Mouse (Mus musculus): ENCODE data around the gene Pip.

Pip gene

DNA sequence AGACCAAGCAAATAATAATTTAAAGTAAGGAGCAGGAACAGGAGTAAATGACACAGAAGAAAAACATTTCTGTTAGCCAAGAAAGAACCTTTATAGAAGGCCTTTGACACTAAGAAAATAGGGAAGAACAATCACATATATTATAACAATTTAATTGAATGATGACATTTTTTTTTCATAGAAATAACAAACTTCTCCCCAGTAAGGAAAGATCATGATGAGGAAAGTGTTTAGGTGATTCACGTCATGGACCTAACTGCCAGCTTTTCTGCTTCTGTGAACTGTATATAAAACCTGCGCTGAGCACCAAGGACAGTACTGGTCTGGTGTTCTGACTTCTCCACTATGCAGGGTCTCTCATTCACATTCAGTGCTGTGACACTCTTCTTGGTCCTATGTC is at the start of gene Pip:
TSS of gene Pip (plus strand) at position 301 of the 400 bp plus-strand sequence.
- no peak for DNase-seq

DNA sequence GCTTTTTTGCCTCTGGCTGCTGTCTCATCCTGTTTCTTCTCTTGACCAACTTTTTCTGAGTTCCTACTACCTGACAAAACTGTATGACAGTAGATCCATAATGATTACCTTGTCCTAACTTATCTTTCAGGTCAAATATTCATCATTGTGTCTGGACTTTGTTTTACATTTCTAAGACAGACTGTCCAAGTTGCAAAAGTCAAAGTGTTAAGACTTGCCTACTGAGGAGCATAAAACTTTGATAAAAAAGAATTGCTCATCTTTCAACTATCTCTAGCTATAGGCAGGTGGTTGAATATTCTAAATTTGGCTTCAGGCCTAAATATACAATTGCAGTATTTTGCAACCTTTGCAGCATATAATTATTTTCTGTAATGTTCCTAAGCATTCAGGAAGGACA is 23.2 kb upstream of the Pip start:
- DNase-seq, result no peak

DNA sequence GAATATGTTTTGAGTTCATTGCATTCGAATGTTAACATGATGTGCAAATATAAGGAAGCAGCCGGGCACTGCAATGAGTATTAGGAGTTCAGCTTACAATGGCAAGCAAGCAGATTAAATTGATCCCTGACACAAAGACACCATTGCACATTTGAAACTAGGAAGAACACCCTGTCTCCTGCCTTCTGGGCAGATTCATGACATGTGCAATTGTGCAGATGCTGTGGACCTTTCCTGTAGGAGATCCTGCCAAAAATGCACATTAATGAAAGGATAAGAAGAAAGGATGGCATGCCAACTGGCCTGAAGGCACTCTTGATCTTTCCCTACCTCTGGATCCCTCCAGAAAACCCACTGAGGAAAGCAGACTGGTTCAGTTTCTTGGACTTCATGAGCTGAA is 17.8 kb upstream of the Pip start:
- no peak for DNase-seq

DNA sequence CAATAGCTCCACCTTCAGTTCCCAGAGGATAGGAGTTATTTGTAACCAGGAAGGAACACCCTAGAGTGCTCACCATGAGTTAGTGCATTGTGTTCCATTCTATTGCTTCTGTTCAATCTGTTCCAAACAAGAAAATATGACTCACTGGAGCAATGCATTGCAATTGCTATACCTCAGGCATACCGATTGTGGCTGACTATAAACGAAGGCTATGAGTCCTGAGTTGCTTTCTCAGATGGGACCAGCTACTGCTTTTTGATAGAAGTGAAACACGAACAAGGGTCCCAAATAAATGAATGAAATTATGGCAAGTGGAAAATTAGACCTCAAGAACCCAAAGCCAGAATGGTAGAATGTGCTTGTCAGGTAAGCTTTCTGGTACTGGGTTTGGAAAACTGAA is 5.4 kb downstream of the Pip start, which contains the start of gene Sval2:
TSS of gene Sval2 (plus strand) at position 301 of the 400 bp plus-strand sequence.
- no peak for DNase-seq

DNA sequence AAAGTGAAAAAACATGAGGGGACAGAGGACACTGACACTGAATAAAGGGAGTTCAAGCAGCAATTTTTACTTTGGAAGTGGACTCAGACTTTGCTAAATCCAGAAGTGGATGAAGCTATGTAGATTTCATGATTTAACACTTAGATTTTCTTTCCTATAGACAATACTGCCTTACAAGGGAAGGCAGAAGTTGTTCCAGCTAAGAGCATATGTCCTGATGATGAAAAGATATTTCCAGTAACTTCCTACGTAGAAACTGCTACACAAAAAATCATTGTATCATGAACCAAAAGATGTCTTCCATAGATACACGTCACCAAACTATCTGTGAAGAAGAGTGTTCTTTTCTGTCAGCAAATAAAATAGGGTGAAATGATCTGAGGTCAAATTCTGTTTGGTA is 16.7 kb downstream of the Pip start:
- no peak for DNase-seq

Data from thymus, postnatal 36 days (tissue).